Mouse (Mus musculus) limb, embryonic 11.5 days (tissue): ENCODE data around the gene Strip1. TPM values are rescaled to one million over a fixed set of nuclear protein-coding genes. Genes with fewer than 3 reads are reported as not detected.
"Not testable (repeated sequence)": the region's sequence is repeated elsewhere in the genome, so short reads cannot be mapped to it uniquely, and the experiment has no call there.

Experiments used
- ATAC-seq: fragments of 200-750 bp; cut with Nextera tagmentation; 2 replicates; pipeline ENCODE4 v1.8.0; 2017; ENCODE audit warnings: low read depth; ENCODE audit not compliant: insufficient number of reproducible peaks, low FRiP score, low TSS enrichment
- DNase-seq: peaks from one replicate; pipeline ENCODE4 v3.0.0-alpha.2; 2015; ENCODE audit warnings: low spot score
- H3K27ac ChIP-seq: fragments of 300-500 bp; sonication (generic); replicated peaks from 2 replicates; pipeline ENCODE4 v1.5.1; 2014; ENCODE audit warnings: low read depth, mild to moderate bottlenecking, low read length
- H3K27me3 ChIP-seq: fragments of 300-500 bp; sonication (generic); 2 replicates; pipeline ENCODE4 v1.6.1; 2014; ENCODE audit warnings: mild to moderate bottlenecking, low read length, mixed read lengths; ENCODE audit not compliant: control insufficient read depth, insufficient read depth
- H3K36me3 ChIP-seq: fragments of 300-500 bp; sonication (generic); 2 replicates; pipeline ENCODE4 v1.6.1; 2014; ENCODE audit warnings: mild to moderate bottlenecking, low read length, moderate library complexity, mixed read lengths; ENCODE audit not compliant: control insufficient read depth, insufficient read depth
- H3K4me1 ChIP-seq: fragments of 300-500 bp; sonication (generic); 2 replicates; pipeline ENCODE4 v1.6.1; 2014; ENCODE audit warnings: low read length, mixed read lengths; ENCODE audit not compliant: control insufficient read depth, insufficient read depth
- H3K4me2 ChIP-seq: fragments of 300-500 bp; sonication (generic); 2 replicates; pipeline ENCODE4 v1.6.1; 2014; ENCODE audit warnings: low read depth, mild to moderate bottlenecking, moderate library complexity; ENCODE audit not compliant: severe bottlenecking
- H3K4me3 ChIP-seq: fragments of 300-500 bp; sonication (generic); 2 replicates; pipeline ENCODE4 v1.5.1; 2014; ENCODE audit warnings: low read depth, low read length
- H3K9ac ChIP-seq: fragments of 300-500 bp; sonication (generic); 2 replicates; pipeline ENCODE4 v1.6.1; 2014; ENCODE audit warnings: mild to moderate bottlenecking, low read length
- H3K9me3 ChIP-seq: fragments of 300-500 bp; sonication (generic); 2 replicates; pipeline ENCODE4 v1.6.1; 2016; ENCODE audit warnings: low read length; ENCODE audit not compliant: control insufficient read depth
- WGBS: fragments of 180-500 bp; shearing (Covaris S2); extraction: QIAGEN DNeasy Blood & Tissue Kit; methylation state at CpG from one replicate; pipeline ENCODE4 v1.1.7; 2014; 5-methylcytosine and 5-hydroxymethylcytosine counted together
- polyA plus RNA-seq: library from polyadenylated mRNA; unstranded; fragments of >200 nt; fragmentation: Nextera tagmentation; extraction: Ambion mirVana; gene quantifications from 2 replicates; pipeline ENCODE4 v1.2.1, GENCODE M21; 2014

The Strip1 gene
- polyA plus RNA-seq, 1 experiment from 2014 or later: 76.1 TPM

GRCm38 (mm10) chr3:107656888-107657287 lies 25.4 kb upstream of the Strip1 start:
- Histone ChIP-seq H3K27ac (no peak overlapping the region), H3K4me3 (no peak overlapping the region), H3K36me3 (no peaks in the 10 kb centered on the region; the same call in 1 of the 2 replicates), H3K9me3 (no peaks in the 10 kb centered on the region), H3K27me3 (no peaks in the 10 kb centered on the region), H3K4me2 (no peak overlapping the region), H3K9ac (no peak overlapping the region), H3K4me1 (no peaks in the 10 kb centered on the region)
- 82% methylated on average over 4 of the region's 4 CpGs for WGBS
- ATAC-seq (no peak), DNase-seq (no peak)

- ATAC-seq: no peak
- no peak for DNase-seq
Measured at GRCm38 (mm10) chr3:107656151-107656550, 24.7 kb upstream of the Strip1 start.

DNA sequence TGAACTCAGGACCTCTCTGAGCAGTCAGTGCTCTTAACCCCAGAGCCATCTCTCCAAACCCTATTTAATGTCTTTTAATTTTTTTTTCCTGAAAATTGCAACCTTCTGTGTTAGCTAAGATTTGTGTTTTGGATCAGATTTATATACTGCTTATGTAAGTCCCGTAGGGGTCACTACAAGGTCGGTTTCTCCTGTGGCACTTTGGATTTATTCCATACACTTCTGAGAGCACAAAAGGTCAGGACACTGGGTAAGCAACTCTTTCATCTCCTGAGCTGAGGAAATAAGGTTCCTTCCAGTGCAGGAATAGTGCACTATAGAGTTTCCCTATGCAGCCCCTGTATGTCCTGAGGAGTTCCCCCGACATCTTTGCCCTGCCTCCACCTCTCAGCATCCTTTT lies 24.0 kb upstream of the Strip1 start:
- DNase-seq: no peak
- Histone ChIP-seq H3K4me1 (no peaks in the 10 kb centered on the region), H3K27me3 (no peaks in the 10 kb centered on the region), H3K4me2 (no peak overlapping the region), H3K27ac (no peak overlapping the region), H3K36me3 (no peaks in the 10 kb centered on the region), H3K9me3 (no peaks in the 10 kb centered on the region), H3K9ac (no peak overlapping the region), H3K4me3 (no peak overlapping the region)
- ATAC-seq: no peak
- 34% methylated on average over 3 of the region's 3 CpGs for WGBS

More at GRCm38 (mm10) chr3:107656151-107656550, 24.7 kb upstream of the Strip1 start:
- Histone ChIP-seq H3K9ac (no peak overlapping the region), H3K4me1 (no peaks in the 10 kb centered on the region), H3K27me3 (no peaks in the 10 kb centered on the region), H3K9me3 (no peaks in the 10 kb centered on the region), H3K4me3 (no peak overlapping the region), H3K36me3 (no peaks in the 10 kb centered on the region), H3K27ac (no peak overlapping the region), H3K4me2 (no peak overlapping the region)
- WGBS: 94% methylated on average over 2 of the region's 2 CpGs

DNA sequence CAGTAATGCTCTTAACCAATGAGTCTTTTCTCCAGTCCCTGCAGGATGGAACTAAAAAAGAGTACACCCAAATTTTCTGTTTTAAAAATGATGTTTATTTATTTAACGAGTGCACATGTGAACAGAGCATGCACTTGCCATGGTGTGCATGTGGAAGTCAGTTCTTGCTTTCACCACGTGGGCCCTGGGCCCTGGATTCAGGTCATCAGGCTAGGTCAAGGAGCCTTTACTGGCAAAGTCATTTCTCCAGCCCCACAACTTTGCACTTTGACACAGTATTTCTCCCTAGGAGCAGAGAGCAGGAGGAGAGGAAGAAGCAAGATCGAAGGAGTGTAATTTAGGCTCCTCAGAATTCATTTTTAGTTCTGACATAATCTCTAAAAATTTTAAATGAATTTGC lies 23.4 kb upstream of the Strip1 start:
- Histone ChIP-seq H3K36me3 (no peaks in the 10 kb centered on the region), H3K4me3 (no peak overlapping the region), H3K4me1 (no peaks in the 10 kb centered on the region), H3K4me2 (no peak overlapping the region), H3K9ac (no peak overlapping the region), H3K9me3 (no peaks in the 10 kb centered on the region), H3K27ac (no peak overlapping the region), H3K27me3 (no peaks in the 10 kb centered on the region)
- ATAC-seq: no peak
- 85% methylated on average over 3 of the region's 3 CpGs for WGBS
- no peak for DNase-seq

DNA sequence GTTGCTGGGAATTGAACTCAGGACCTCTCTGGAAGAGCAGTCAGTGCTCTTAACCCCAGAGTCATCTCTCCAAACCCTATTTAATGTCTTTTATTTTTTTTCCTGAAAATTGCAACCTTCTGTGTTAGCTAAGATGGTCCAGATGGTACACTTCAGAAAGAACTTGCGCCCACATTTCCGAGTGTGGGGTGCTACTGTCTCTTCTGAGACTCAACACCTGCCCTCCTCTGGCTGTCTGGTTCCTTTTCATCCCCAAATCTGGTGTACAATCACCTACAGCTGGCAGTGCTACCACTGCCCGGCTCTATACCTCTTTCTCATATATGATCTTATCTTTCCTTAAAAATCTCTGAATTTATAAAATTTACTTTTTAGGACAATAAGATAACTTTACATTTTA lies 21.5 kb upstream of the Strip1 start:
- H3K9ac ChIP-seq: no peak overlapping the region
- H3K4me3 ChIP-seq: no peak overlapping the region
- 94% methylated on average over 3 of the region's 3 CpGs for WGBS
- no peaks in the 10 kb centered on the region for H3K27me3 ChIP-seq
- H3K4me1 ChIP-seq: no peaks in the 10 kb centered on the region
- no peak overlapping the region for H3K27ac ChIP-seq
- no peaks in the 10 kb centered on the region for H3K36me3 ChIP-seq
- H3K9me3 ChIP-seq: no peaks in the 10 kb centered on the region
- DNase-seq (no peak), ATAC-seq (no peak)
- no peak overlapping the region for H3K4me2 ChIP-seq

- H3K9ac ChIP-seq, H3K4me1 ChIP-seq, H3K27ac ChIP-seq, H3K36me3 ChIP-seq, H3K27me3 ChIP-seq, DNase-seq, ATAC-seq, H3K4me3 ChIP-seq, H3K4me2 ChIP-seq, H3K9me3 ChIP-seq: not testable (repeated sequence)
- WGBS: 79% methylated on average over 5 of the region's 5 CpGs
Measured at GRCm38 (mm10) chr3:107650276-107650675, 18.8 kb upstream of the Strip1 start.

DNA sequence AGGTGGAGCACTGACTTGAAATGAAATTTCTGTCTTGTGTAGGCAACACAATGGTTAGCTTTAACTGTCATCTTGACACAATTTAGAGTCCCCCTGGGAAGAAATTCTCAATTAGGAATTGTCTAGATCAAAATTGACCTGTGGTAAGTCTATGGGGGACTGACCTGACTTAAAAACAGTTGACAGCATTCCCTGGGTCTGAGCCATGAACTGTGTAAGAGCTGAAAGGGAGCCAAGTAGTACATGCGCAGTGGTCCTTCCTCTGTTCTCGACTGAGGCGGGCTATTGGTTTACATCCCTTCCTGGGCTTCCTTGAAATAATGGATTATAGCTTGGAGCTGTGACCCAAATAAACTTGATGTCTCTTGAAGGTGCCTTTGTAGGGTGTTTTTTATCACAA lies 15.5 kb upstream of the Strip1 start:
- DNase-seq (no peak), ATAC-seq (no peak)
- no peak overlapping the region for H3K27ac ChIP-seq
- no peaks in the 10 kb centered on the region for H3K9me3 ChIP-seq
- over 99% methylated on average over 3 of the region's 3 CpGs for WGBS
- no peak overlapping the region for H3K4me3 ChIP-seq
- no peak overlapping the region for H3K4me2 ChIP-seq
- H3K36me3 ChIP-seq: no peaks in the 10 kb centered on the region
- no peaks in the 10 kb centered on the region for H3K4me1 ChIP-seq
- no peaks in the 10 kb centered on the region for H3K27me3 ChIP-seq
- H3K9ac ChIP-seq: no peak overlapping the region

DNA sequence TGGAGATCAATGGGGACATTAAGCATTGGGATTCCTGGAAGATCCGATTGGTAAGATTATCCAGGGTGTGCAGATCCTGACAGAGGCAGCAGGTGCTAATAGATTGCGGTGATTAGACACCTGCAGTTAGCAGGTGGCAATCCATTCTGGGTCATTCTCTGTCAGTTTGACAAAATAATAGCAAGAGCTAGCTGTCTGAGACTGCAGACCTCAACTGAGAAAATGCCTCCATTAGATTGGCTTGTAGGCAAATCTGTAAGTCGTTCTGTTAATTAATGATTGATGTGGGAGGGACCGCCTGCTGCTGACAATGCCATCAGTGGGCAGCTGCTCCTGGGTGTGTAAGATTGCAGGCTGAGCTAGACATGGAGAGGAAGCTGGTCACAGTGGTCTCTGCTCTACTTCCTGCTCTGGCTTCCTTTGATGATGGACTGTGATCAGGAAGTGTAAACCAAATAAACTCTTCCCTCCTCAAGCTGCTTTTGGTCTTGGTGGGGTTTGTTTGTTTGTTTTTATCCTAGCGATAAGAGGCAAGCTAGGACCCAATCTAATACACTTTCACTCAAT lies 6.2 kb upstream of the Strip1 start:
- no peak overlapping the region for H3K27ac ChIP-seq
- ATAC-seq (no peak), DNase-seq (no peak)
- no peak overlapping the region for H3K4me2 ChIP-seq
- H3K9ac ChIP-seq: no peak overlapping the region
- H3K9me3 ChIP-seq: no peaks in the 10 kb centered on the region
- no peaks in the 10 kb centered on the region for H3K27me3 ChIP-seq
- H3K4me3 ChIP-seq: no peak overlapping the region
- WGBS: 68% methylated on average over 5 of the region's 5 CpGs
- H3K4me1 ChIP-seq: no peaks in the 10 kb centered on the region
- H3K36me3 ChIP-seq: no peaks in the 10 kb centered on the region

DNA sequence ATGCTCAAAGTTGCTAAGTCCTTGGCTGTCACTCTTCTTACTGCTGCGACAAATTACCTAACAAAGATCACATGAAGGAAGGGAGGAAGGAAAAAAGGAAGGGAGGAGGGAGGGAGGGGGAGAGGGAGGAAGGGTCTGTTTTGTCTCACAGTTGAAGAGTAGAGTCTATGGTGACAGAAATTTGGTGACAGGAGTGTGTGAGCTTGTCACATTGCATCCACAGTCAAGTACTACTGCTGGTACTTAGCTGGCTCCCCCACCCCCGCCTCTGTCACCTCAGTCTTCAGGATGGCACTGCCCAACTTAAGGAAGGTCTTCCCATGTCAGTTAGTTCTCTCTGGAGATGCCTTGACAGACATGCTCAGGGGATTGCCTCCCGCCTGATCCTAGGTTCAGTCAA lies 4.7 kb upstream of the Strip1 start:
- no peaks in the 10 kb centered on the region for H3K4me1 ChIP-seq
- ATAC-seq: no peak
- WGBS: 73% methylated on average over 3 of the region's 3 CpGs

More for the DNA sequence above, 4.7 kb upstream of the Strip1 start:
- no peak overlapping the region for H3K4me3 ChIP-seq
- no peak for DNase-seq
- no peak overlapping the region for H3K4me2 ChIP-seq
- no peaks in the 10 kb centered on the region for H3K36me3 ChIP-seq
- no peaks in the 10 kb centered on the region for H3K9me3 ChIP-seq
- H3K27me3 ChIP-seq: no peaks in the 10 kb centered on the region
- H3K9ac ChIP-seq: no peak overlapping the region
- H3K27ac ChIP-seq: no peak overlapping the region
